Mouse (Mus musculus): Measurements from ENCODE around the gene Hcls1. TPM values are rescaled to one million over a fixed set of nuclear protein-coding genes. Genes with fewer than 3 reads are reported as not detected.

The Hcls1 gene
- polyA plus RNA-seq, 1 experiment from 2014 or later = 0.88 TPM

DNA sequence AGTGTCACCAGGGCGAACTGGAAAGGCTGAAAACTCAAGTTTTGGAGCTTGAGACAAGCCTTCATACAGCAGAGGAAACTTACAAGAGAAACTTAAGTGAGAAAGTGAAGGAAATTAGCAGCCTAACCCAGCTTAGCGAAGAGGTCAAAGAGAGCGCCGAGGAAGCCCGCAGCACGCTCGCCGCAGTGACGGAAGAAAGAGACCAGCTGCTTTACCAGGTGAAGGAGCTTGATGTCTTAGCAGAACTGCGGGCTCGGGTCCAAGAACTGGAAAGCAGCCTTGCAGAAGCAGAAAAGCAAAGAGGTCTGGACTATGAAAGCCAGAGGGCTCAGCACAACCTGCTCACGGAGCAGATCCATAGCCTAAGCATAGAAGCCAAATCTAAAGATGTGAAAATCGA is 22.5 kb upstream of the Hcls1 start:
- Histone ChIP-seq H3K4me3 (ENCODE audit: low read depth, low read length) (no peak overlapping the region), H3K4me1 (replicated peaks; ENCODE audit: control insufficient read depth, insufficient read depth, low read length) (no peaks in the 10 kb centered on the region), H3K36me3 (ENCODE audit: control insufficient read depth, insufficient read depth, low read length) (no peaks in the 10 kb centered on the region; the same call in 1 of the 2 replicates), H3K4me2 (ENCODE audit: low read depth, low read length, severe bottlenecking) (no peak overlapping the region), H3K9ac (ENCODE audit: low read length) (no peak overlapping the region), H3K27ac (ENCODE audit: low read depth, low read length) (no peak overlapping the region), H3K9me3 (ENCODE audit: control insufficient read depth, low read length) (no peaks in the 10 kb centered on the region), H3K27me3 (ENCODE audit: control insufficient read depth, insufficient read depth, low read length) (no peaks in the 10 kb centered on the region)
- no peak for DNase-seq (ENCODE audit: low spot score)
- no peak for ATAC-seq (replicated peaks; ENCODE audit: low FRiP score)
- WGBS = 94% methylated on average over 13 of the region's 13 CpGs

DNA sequence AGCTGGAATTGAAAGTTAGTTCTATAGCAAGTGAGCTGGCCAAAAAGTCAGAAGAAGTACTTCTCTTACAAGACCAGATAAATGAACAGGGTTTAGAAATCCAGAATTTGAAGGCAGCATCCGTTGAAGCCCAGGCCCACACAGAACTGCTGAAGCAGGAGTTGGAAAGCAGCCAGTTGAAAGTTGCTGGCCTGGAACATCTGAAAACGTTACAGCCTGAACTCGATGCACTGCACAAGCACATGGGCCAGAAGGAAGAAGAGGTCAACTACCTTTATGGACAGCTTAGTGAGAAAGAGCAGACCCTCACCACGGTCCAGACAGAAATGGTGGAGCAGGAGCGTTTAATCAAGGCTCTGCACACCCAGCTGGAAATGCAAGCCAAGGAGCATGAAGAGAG is 20.6 kb upstream of the Hcls1 start:
- no peak for DNase-seq (ENCODE audit: low spot score)
- WGBS = 95% methylated on average over 5 of the region's 5 CpGs
- ATAC-seq (replicated peaks; ENCODE audit: low FRiP score) = no peak

DNA sequence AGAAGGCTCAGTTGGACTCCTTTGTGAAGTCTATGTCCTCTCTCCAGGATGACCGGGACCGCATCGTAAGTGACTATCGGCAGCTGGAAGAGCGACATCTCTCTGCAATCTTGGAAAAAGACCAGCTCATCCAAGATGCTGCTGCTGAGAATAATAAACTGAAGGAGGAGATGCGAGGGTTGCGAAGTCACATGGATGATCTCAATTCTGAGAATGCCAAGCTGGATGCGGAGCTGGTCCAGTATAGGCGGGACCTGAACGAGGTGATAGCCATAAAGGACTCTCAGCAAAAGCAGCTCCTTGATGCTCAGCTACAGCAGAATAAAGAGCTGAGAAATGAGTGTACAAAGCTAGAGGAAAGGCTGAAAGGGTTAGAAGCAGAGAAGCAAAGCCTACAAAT is 16.3 kb upstream of the Hcls1 start:
- Histone ChIP-seq H3K27ac (ENCODE audit: low read depth, low read length) (no peak overlapping the region), H3K9me3 (ENCODE audit: control insufficient read depth, low read length) (no peaks in the 10 kb centered on the region), H3K36me3 (ENCODE audit: control insufficient read depth, insufficient read depth, low read length) (no peaks in the 10 kb centered on the region; the same call in 1 of the 2 replicates), H3K27me3 (ENCODE audit: control insufficient read depth, insufficient read depth, low read length) (no peaks in the 10 kb centered on the region), H3K9ac (ENCODE audit: low read length) (no peak overlapping the region), H3K4me1 (replicated peaks; ENCODE audit: control insufficient read depth, insufficient read depth, low read length) (no peaks in the 10 kb centered on the region), H3K4me2 (ENCODE audit: low read depth, low read length, severe bottlenecking) (no peak overlapping the region), H3K4me3 (ENCODE audit: low read depth, low read length) (no peak overlapping the region)
- DNase-seq (ENCODE audit: low spot score) = no peak
- 95% methylated on average over 10 of the region's 10 CpGs for WGBS
- ATAC-seq (replicated peaks; ENCODE audit: low FRiP score) = no peak

More for the DNA sequence above, 20.6 kb upstream of the Hcls1 start:
- no peaks in the 10 kb centered on the region; the same call in 1 of the 2 replicates for H3K36me3 ChIP-seq (ENCODE audit: control insufficient read depth, insufficient read depth, low read length)
- H3K4me2 ChIP-seq (ENCODE audit: low read depth, low read length, severe bottlenecking) = no peak overlapping the region
- H3K9ac ChIP-seq (ENCODE audit: low read length) = no peak overlapping the region
- no peaks in the 10 kb centered on the region for H3K9me3 ChIP-seq (ENCODE audit: control insufficient read depth, low read length)
- no peak overlapping the region for H3K4me3 ChIP-seq (ENCODE audit: low read depth, low read length)
- H3K4me1 ChIP-seq (replicated peaks; ENCODE audit: control insufficient read depth, insufficient read depth, low read length) = no peaks in the 10 kb centered on the region
- no peak overlapping the region for H3K27ac ChIP-seq (ENCODE audit: low read depth, low read length)
- no peaks in the 10 kb centered on the region for H3K27me3 ChIP-seq (ENCODE audit: control insufficient read depth, insufficient read depth, low read length)

DNA sequence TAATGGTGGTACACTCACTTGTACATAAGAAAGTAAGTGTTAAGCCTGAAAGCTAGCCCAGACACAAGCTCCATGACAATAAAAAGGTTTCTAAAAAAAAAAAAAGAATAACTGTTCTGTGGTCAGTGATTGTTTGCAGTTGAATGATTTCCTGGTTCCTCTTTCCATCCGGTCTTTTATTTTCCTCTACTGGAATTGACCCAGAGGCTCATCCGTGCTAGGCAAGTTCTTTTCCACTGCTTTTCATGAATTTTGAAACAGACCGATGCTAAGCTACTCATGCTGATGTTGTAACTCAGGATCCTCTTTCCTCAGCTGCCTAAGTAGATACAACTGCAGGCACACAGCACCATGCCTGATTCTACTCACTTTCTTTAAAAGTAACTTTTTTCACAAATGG is 14.4 kb upstream of the Hcls1 start:
- no peak overlapping the region for H3K27ac ChIP-seq (ENCODE audit: low read depth, low read length)

DNA sequence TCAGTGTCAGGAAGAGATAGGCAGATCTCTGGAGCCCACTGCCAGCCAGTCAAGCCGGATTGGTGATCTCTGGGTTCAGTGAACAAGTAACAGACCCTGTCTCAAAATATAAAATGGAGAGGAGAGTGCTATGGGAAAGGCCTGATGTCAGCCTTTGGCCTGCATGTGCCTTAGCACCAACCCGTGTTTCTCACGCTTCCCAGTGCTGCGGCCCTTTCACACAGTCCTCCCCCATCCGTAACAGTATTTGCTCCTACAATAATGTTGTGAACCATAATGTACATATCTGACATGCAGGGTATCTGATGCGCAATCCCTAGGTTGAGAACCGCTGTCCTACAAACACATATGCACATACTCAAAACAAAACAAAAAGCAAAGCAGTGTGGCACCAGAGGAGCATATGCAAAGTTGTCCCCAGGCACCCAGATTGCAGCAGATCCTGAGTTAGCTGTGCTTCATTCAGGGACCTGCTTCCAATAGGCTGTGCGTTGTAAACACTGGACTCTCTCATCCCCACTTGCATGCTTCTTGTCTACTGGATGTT is 13.6 kb upstream of the Hcls1 start:
- H3K9me3 ChIP-seq (ENCODE audit: control insufficient read depth, low read length) = no peaks in the 10 kb centered on the region
- H3K27me3 ChIP-seq (ENCODE audit: control insufficient read depth, insufficient read depth, low read length) = no peaks in the 10 kb centered on the region
- H3K36me3 ChIP-seq (ENCODE audit: control insufficient read depth, insufficient read depth, low read length) = no peaks in the 10 kb centered on the region; the same call in 1 of the 2 replicates
- 95% methylated on average over 8 of the region's 8 CpGs for WGBS
- H3K4me2 ChIP-seq (ENCODE audit: low read depth, low read length, severe bottlenecking) = no peak overlapping the region
- no peak overlapping the region for H3K4me3 ChIP-seq (ENCODE audit: low read depth, low read length)
- DNase-seq (ENCODE audit: low spot score) (no peak), ATAC-seq (replicated peaks; ENCODE audit: low FRiP score) (no peak)
- H3K9ac ChIP-seq (ENCODE audit: low read length) = no peak overlapping the region
- no peaks in the 10 kb centered on the region for H3K4me1 ChIP-seq (replicated peaks; ENCODE audit: control insufficient read depth, insufficient read depth, low read length)
- no peak overlapping the region for H3K27ac ChIP-seq (ENCODE audit: low read depth, low read length)

More for the DNA sequence above, 14.4 kb upstream of the Hcls1 start:
- no peak for DNase-seq (ENCODE audit: low spot score)
- Histone ChIP-seq H3K4me2 (ENCODE audit: low read depth, low read length, severe bottlenecking) (no peak overlapping the region), H3K9me3 (ENCODE audit: control insufficient read depth, low read length) (no peaks in the 10 kb centered on the region), H3K4me1 (replicated peaks; ENCODE audit: control insufficient read depth, insufficient read depth, low read length) (no peaks in the 10 kb centered on the region), H3K27me3 (ENCODE audit: control insufficient read depth, insufficient read depth, low read length) (no peaks in the 10 kb centered on the region), H3K9ac (ENCODE audit: low read length) (no peak overlapping the region), H3K36me3 (ENCODE audit: control insufficient read depth, insufficient read depth, low read length) (no peaks in the 10 kb centered on the region; the same call in 1 of the 2 replicates), H3K4me3 (ENCODE audit: low read depth, low read length) (no peak overlapping the region)
- ATAC-seq (replicated peaks; ENCODE audit: low FRiP score) = no peak
- 91% methylated on average over 3 of the region's 3 CpGs for WGBS

DNA sequence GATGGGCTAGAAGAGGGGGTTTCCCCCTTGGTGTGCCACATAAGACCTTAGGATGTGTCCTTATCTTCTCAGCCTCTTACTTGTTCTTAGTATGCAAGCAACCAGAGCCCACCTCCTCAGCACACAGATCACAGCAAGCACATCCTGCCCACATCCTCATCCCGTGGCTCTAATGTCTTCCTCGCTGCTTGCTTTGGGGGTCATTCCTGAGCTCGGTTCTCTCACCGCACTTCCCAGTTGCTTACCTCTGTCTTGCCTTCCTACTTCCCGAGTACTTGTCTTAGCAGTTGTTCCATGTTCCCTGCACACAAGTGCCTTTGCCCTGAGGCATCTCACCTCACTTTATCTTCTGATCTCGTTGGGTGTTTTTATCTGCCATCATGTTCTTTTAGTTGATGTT is 12.8 kb upstream of the Hcls1 start:
- Histone ChIP-seq H3K27me3 (ENCODE audit: control insufficient read depth, insufficient read depth, low read length) (no peaks in the 10 kb centered on the region), H3K9ac (ENCODE audit: low read length) (no peak overlapping the region), H3K4me2 (ENCODE audit: low read depth, low read length, severe bottlenecking) (no peak overlapping the region), H3K9me3 (ENCODE audit: control insufficient read depth, low read length) (no peaks in the 10 kb centered on the region), H3K4me3 (ENCODE audit: low read depth, low read length) (no peak overlapping the region), H3K4me1 (replicated peaks; ENCODE audit: control insufficient read depth, insufficient read depth, low read length) (no peaks in the 10 kb centered on the region), H3K36me3 (ENCODE audit: control insufficient read depth, insufficient read depth, low read length) (no peaks in the 10 kb centered on the region; the same call in 1 of the 2 replicates), H3K27ac (ENCODE audit: low read depth, low read length) (no peak overlapping the region)
- WGBS = 92% methylated on average over 6 of the region's 6 CpGs
- no peak for DNase-seq (ENCODE audit: low spot score)
- ATAC-seq (replicated peaks; ENCODE audit: low FRiP score) = no peak

DNA sequence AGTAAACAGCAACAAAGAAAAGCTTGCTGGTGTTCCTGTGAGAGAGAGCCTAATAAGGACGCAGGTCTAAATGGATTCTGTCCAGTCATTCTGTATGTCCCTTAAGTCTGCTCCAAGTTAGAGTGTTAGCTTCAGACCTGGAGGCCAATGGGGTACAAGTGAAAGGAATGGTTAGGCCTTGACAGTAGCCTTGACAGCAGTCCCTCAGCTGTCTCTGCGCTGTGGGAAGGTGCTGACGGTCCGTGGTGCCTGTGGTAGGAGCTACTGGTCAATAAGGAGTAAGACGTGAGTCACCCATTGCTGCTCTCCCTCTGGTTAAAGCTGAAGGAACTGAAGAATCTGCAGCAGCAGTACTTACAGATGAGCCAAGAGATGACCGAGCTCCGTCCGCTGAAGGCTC is 10.5 kb upstream of the Hcls1 start:
- DNase-seq (ENCODE audit: low spot score) (no peak), ATAC-seq (replicated peaks; ENCODE audit: low FRiP score) (no peak)
- no peak overlapping the region for H3K9ac ChIP-seq (ENCODE audit: low read length)
- WGBS = 94% methylated on average over 8 of the region's 8 CpGs
- H3K4me3 ChIP-seq (ENCODE audit: low read depth, low read length) = no peak overlapping the region
- H3K9me3 ChIP-seq (ENCODE audit: control insufficient read depth, low read length) = no peaks in the 10 kb centered on the region
- H3K27ac ChIP-seq (ENCODE audit: low read depth, low read length) = no peak overlapping the region
- no peaks in the 10 kb centered on the region for H3K27me3 ChIP-seq (ENCODE audit: control insufficient read depth, insufficient read depth, low read length)
- H3K36me3 ChIP-seq (ENCODE audit: control insufficient read depth, insufficient read depth, low read length) = no peaks in the 10 kb centered on the region; the same call in 1 of the 2 replicates
- no peaks in the 10 kb centered on the region for H3K4me1 ChIP-seq (replicated peaks; ENCODE audit: control insufficient read depth, insufficient read depth, low read length)
- no peak overlapping the region for H3K4me2 ChIP-seq (ENCODE audit: low read depth, low read length, severe bottlenecking)

DNA sequence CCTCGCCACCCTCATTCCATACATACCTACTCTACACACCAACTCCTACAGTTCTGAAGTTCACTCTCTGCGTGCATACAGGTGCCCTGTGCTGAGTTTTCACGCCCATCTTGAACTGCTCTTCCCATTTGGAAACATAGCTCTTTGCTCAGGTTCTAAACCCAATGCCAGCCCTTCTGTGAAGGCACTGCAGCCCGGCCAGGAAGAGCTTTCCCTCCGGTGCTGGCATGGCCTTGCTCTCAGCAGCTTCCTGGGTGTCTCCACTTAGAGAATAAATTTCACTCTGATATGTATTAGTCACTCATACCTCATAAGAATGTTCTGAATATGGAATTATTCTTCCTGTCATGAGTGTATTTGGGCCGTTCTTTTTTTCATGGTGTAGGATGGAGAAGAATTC is 9.4 kb upstream of the Hcls1 start:
- Histone ChIP-seq H3K4me2 (ENCODE audit: low read depth, low read length, severe bottlenecking) (no peak overlapping the region), H3K36me3 (ENCODE audit: control insufficient read depth, insufficient read depth, low read length) (no peaks in the 10 kb centered on the region; the same call in 1 of the 2 replicates), H3K4me3 (ENCODE audit: low read depth, low read length) (no peak overlapping the region), H3K27me3 (ENCODE audit: control insufficient read depth, insufficient read depth, low read length) (no peaks in the 10 kb centered on the region), H3K9me3 (ENCODE audit: control insufficient read depth, low read length) (no peaks in the 10 kb centered on the region), H3K4me1 (replicated peaks; ENCODE audit: control insufficient read depth, insufficient read depth, low read length) (no peaks in the 10 kb centered on the region), H3K9ac (ENCODE audit: low read length) (no peak overlapping the region), H3K27ac (ENCODE audit: low read depth, low read length) (no peak overlapping the region)
- ATAC-seq (replicated peaks; ENCODE audit: low FRiP score) (no peak), DNase-seq (ENCODE audit: low spot score) (no peak)
- WGBS = 87% methylated on average over 6 of the region's 6 CpGs

DNA sequence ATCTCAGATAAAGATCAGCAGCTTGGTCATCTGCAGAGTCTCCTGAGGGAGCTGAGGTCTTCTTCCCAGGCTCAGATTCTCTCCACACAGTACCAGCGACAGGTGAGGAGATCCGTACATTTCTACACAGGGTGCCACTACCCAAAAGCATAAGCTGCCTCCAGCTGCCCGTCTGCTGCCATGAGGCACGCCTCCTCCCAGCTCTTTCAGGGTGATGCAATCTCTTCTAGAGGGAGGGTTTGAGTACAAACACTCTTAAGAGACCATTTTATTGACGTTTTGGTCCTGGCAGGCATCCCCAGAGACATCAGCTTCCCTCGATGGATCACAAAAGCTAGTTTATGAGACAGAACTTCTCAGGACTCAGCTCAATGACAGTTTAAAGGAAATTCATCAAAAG is 9.0 kb upstream of the Hcls1 start:
- Histone ChIP-seq H3K9ac (ENCODE audit: low read length) (no peak overlapping the region), H3K4me1 (replicated peaks; ENCODE audit: control insufficient read depth, insufficient read depth, low read length) (no peaks in the 10 kb centered on the region), H3K4me2 (ENCODE audit: low read depth, low read length, severe bottlenecking) (no peak overlapping the region), H3K27ac (ENCODE audit: low read depth, low read length) (no peak overlapping the region), H3K9me3 (ENCODE audit: control insufficient read depth, low read length) (no peaks in the 10 kb centered on the region), H3K4me3 (ENCODE audit: low read depth, low read length) (no peak overlapping the region), H3K27me3 (ENCODE audit: control insufficient read depth, insufficient read depth, low read length) (no peaks in the 10 kb centered on the region), H3K36me3 (ENCODE audit: control insufficient read depth, insufficient read depth, low read length) (no peaks in the 10 kb centered on the region; the same call in 1 of the 2 replicates)
- 92% methylated on average over 6 of the region's 6 CpGs for WGBS
- ATAC-seq (replicated peaks; ENCODE audit: low FRiP score) (no peak), DNase-seq (ENCODE audit: low spot score) (no peak)

All from forebrain, embryonic 11.5 days (tissue).